Mouse (Mus musculus) left cerebral cortex, postnatal 36 days (tissue): ENCODE data around the gene Il1r2. TPM values are rescaled to one million over a fixed set of nuclear protein-coding genes. Genes with fewer than 3 reads are reported as not detected.

Experiments used
- DNase-seq, 2 experiments: peaks; one replicate each; pipeline ENCODE4 v3.0.0; 2021 to 2022; ENCODE audit warnings: low spot score in 2 of 2, mixed read lengths in 1 of 2
- intact Hi-C: fragments of 180-260 bp; cut with DNase I; formaldehyde crosslinking; loops from one replicate; pipeline ENCODE4 v1.15.1; 2025
- total RNA-seq, 2 experiments: library from RNA; stranded (reverse); gene quantifications; 2 replicates each; pipeline ENCODE4 v1.2.3; 2021

Gene Il1r2
- total RNA-seq, 2 experiments from 2014 or later, result not detected

- no peak for DNase-seq
- intact Hi-C loops, result no loop called here
These were observed 15.9 kb upstream of the Il1r2 start for GRCm38 (mm10) chr1:40058013-40058412.

GRCm38 (mm10) chr1:40059122-40059774 is 14.6 kb upstream of the Il1r2 start:
- intact Hi-C loops, result no loop called here
- no peak for DNase-seq

GRCm38 (mm10) chr1:40061359-40061758 is 12.5 kb upstream of the Il1r2 start:
- intact Hi-C loops, result no loop called here
- DNase-seq, result no peak

GRCm38 (mm10) chr1:40063409-40063808 is 10.5 kb upstream of the Il1r2 start:
- no peak for DNase-seq
- intact Hi-C loops, result no loop called here

GRCm38 (mm10) chr1:40064508-40064907 is 9.4 kb upstream of the Il1r2 start:
- intact Hi-C loops, result no loop called here
- DNase-seq, result no peak

GRCm38 (mm10) chr1:40072558-40072957 is 1.3 kb upstream of the Il1r2 start:
- DNase-seq, result no peak
- intact Hi-C loops, result no loop called here

- DNase-seq, result no peak
- intact Hi-C loops, result no loop called here
These were observed 3.4 kb downstream of the Il1r2 start for GRCm38 (mm10) chr1:40077328-40077727.

GRCm38 (mm10) chr1:40081041-40081440 is 7.2 kb downstream of the Il1r2 start:
- no peak for DNase-seq
- intact Hi-C loops, result no loop called here

- peak in 1 of 2 experiments; percentile 13 for DNase-seq
- intact Hi-C loops, result no loop called here
These were observed 10.5 kb downstream of the Il1r2 start for GRCm38 (mm10) chr1:40084386-40084785.

GRCm38 (mm10) chr1:40085403-40086182 is 11.7 kb downstream of the Il1r2 start:
- intact Hi-C loops, result loop anchor here (5.0 kb wide), 1 partner anchor 78 kb away; no protein-coding TSS in a partner anchor
- peak; percentile 69 to 71 for DNase-seq

GRCm38 (mm10) chr1:40091160-40091559 is 17.3 kb downstream of the Il1r2 start:
- intact Hi-C loops, result no loop called here
- DNase-seq, result no peak

- intact Hi-C loops, result no loop called here
These were observed 18.7 kb downstream of the Il1r2 start for GRCm38 (mm10) chr1:40092541-40092940.

GRCm38 (mm10) chr1:40094601-40095304 is 20.9 kb downstream of the Il1r2 start:
- DNase-seq, result no peak
- intact Hi-C loops, result no loop called here

More at GRCm38 (mm10) chr1:40092541-40092940, 18.7 kb downstream of the Il1r2 start:
- DNase-seq, result no peak

GRCm38 (mm10) chr1:40095585-40095984 is 21.7 kb downstream of the Il1r2 start:
- intact Hi-C loops, result no loop called here
- no peak for DNase-seq

GRCm38 (mm10) chr1:40106306-40106705 is 32.4 kb downstream of the Il1r2 start:
- no peak for DNase-seq
- intact Hi-C loops, result no loop called here

- intact Hi-C loops, result no loop called here
- DNase-seq, result no peak
These were observed 32.8 kb downstream of the Il1r2 start for GRCm38 (mm10) chr1:40106719-40107118.

GRCm38 (mm10) chr1:40107971-40108749 is 34.3 kb downstream of the Il1r2 start:
- intact Hi-C loops, result no loop called here
- no peak for DNase-seq

- intact Hi-C loops, result no loop called here
- no peak for DNase-seq
These were observed 35.9 kb downstream of the Il1r2 start for GRCm38 (mm10) chr1:40109736-40110135.

- intact Hi-C loops, result loop anchor here (2.0 kb wide), 1 partner anchor 430 kb away; no protein-coding TSS in a partner anchor
- no peak for DNase-seq
These were observed 41.4 kb downstream of the Il1r2 start for GRCm38 (mm10) chr1:40115271-40115670.

- intact Hi-C loops, result loop anchor here (1.0 kb wide), 1 partner anchor 262 kb away; no protein-coding TSS in a partner anchor
- peak; percentile 62 to 78 for DNase-seq
These were observed 42.5 kb downstream of the Il1r2 start for GRCm38 (mm10) chr1:40116422-40116821.
